Mouse (Mus musculus) CH12.LX (cell line): ENCODE measurements at regions not wholly inside any gene's neighbourhood (a gene's known extent, or its start where the extent isn't known, plus 50 kb on each side); places are given as distances from the start of the nearest gene placed in this dataset.

ENCODE experiments used
- DNase-seq: peaks from one replicate; pipeline ENCODE4 v3.0.0-alpha.2; 2013; ENCODE audit errors: extremely low read depth
- H3K27ac ChIP-seq: 2 replicates; pipeline ENCODE4 v1.5.1; 2012; ENCODE audit warnings: low read depth, mild to moderate bottlenecking, control low read depth, moderate library complexity; ENCODE audit not compliant: insufficient read depth
- H3K27me3 ChIP-seq: replicated peaks from 2 replicates; pipeline ENCODE3; 2012; ENCODE audit warnings: inconsistent platforms
- H3K36me3 ChIP-seq, 2 experiments: replicated peaks in 1 of 2; 2 replicates each; pipeline versions ENCODE3 to v1.6.1; 2012; ENCODE audit warnings: inconsistent platforms in 1 of 2, low read length in 1 of 2, mild to moderate bottlenecking in 1 of 2, mixed read lengths in 1 of 2, moderate library complexity in 1 of 2; ENCODE audit not compliant: control insufficient read depth in 1 of 2, insufficient read depth in 1 of 2
- H3K4me1 ChIP-seq, 2 experiments: 2 replicates each; pipeline ENCODE4 v1.6.1; 2012; ENCODE audit warnings: inconsistent platforms in 1 of 2, moderate library complexity in 1 of 2; ENCODE audit not compliant: insufficient read depth in 2 of 2, control insufficient read depth in 1 of 2
- H3K4me2 ChIP-seq: 2 replicates; pipeline ENCODE4 v1.6.1; 2012; ENCODE audit warnings: low read depth, mild to moderate bottlenecking, control low read depth; ENCODE audit not compliant: poor library complexity, insufficient read depth, severe bottlenecking
- H3K4me3 ChIP-seq, 3 experiments: fragments of 150-350 bp in 1 of 3; sonication (generic) in 1 of 3; replicated peaks in 1 of 3; 2 replicates each; pipeline versions ENCODE3 to v1.5.1; 2011 to 2012; ENCODE audit warnings: low read depth in 2 of 3, low read length in 2 of 3, mild to moderate bottlenecking in 2 of 3, moderate library complexity in 2 of 3, control low read depth in 1 of 3, improper control_type of control experiment in 1 of 3, inconsistent platforms in 1 of 3, mixed read lengths in 1 of 3; ENCODE audit not compliant: poor library complexity in 1 of 3
- H3K79me2 ChIP-seq: replicated peaks from 2 replicates; pipeline ENCODE4 v1.6.1; 2012; ENCODE audit warnings: mild to moderate bottlenecking, moderate library complexity; ENCODE audit not compliant: control insufficient read depth, poor library complexity, insufficient read depth, severe bottlenecking; ENCODE audit errors: extremely low read depth
- H3K9ac ChIP-seq: 2 replicates; pipeline ENCODE4 v1.6.1; 2012; ENCODE audit warnings: low read depth, mild to moderate bottlenecking, control low read depth, moderate library complexity; ENCODE audit not compliant: insufficient read depth
- H3K9me3 ChIP-seq: replicated peaks from 2 replicates; pipeline ENCODE3; 2012; ENCODE audit warnings: low read length, inconsistent platforms, mixed read lengths
- CTCF ChIP-seq, 2 experiments: IDR thresholded peaks in 1 of 2; conservative IDR thresholded peaks in 1 of 2; 2 replicates each; pipeline ENCODE4 v1.5.1; 2011 to 2012; ENCODE audit warnings: low read depth in 2 of 2, low read length in 2 of 2, improper control_type of control experiment in 1 of 2, inconsistent platforms in 1 of 2, mild to moderate bottlenecking in 1 of 2, moderate library complexity in 1 of 2
- EP300 ChIP-seq: IDR thresholded peaks from 2 replicates; pipeline ENCODE4 v1.6.1; 2011; ENCODE audit warnings: low read length, improper control_type of control experiment
- ETS1 ChIP-seq: conservative IDR thresholded peaks from 2 replicates; pipeline ENCODE4 v1.6.1; 2012; ENCODE audit warnings: low read depth, mild to moderate bottlenecking, inconsistent platforms, low read length, improper control_type of control experiment, moderate library complexity
- GABPA ChIP-seq: IDR thresholded peaks from 2 replicates; pipeline ENCODE4 v1.6.1; 2012; ENCODE audit warnings: low read depth, low read length, improper control_type of control experiment, inconsistent platforms; ENCODE audit not compliant: insufficient replicate concordance
- HCFC1 ChIP-seq: IDR thresholded peaks from 2 replicates; pipeline ENCODE4 v1.6.1; 2012; ENCODE audit warnings: low read depth, mild to moderate bottlenecking, inconsistent platforms, low read length, improper control_type of control experiment
- IRF4 ChIP-seq: IDR thresholded peaks from 2 replicates; pipeline ENCODE4 v1.6.1; 2014; ENCODE audit warnings: low read depth, mild to moderate bottlenecking, inconsistent platforms, low read length, improper control_type of control experiment
- JUN ChIP-seq: IDR thresholded peaks from 2 replicates; pipeline ENCODE4 v1.6.1; 2011; ENCODE audit warnings: low read depth, mild to moderate bottlenecking, low read length, improper control_type of control experiment, moderate library complexity; ENCODE audit not compliant: insufficient read depth
- MXI1 ChIP-seq: IDR thresholded peaks from 2 replicates; pipeline ENCODE4 v1.6.1; 2011; ENCODE audit warnings: mild to moderate bottlenecking, low read depth, low read length, improper control_type of control experiment
- NELFE ChIP-seq: IDR thresholded peaks from 2 replicates; pipeline ENCODE4 v1.6.1; 2011; ENCODE audit warnings: low read depth, low read length, improper control_type of control experiment
- POLR2A ChIP-seq: IDR thresholded peaks from 2 replicates; pipeline ENCODE4 v1.6.1; 2011; ENCODE audit warnings: low read depth, mild to moderate bottlenecking, improper control_type of control experiment, low read length
- RAD21 ChIP-seq: IDR thresholded peaks from 2 replicates; pipeline ENCODE4 v1.6.1; 2011; ENCODE audit warnings: low read depth, mild to moderate bottlenecking, low read length, improper control_type of control experiment, moderate library complexity
- SMC3 ChIP-seq: IDR thresholded peaks from 2 replicates; pipeline ENCODE4 v1.6.1; 2011; ENCODE audit warnings: low read depth, low read length, improper control_type of control experiment
- TCF12 ChIP-seq: IDR thresholded peaks from 2 replicates; pipeline ENCODE4 v1.6.1; 2014; ENCODE audit warnings: low read depth, mild to moderate bottlenecking, inconsistent platforms, low read length, improper control_type of control experiment
- USF1 ChIP-seq: IDR thresholded peaks from 2 replicates; pipeline ENCODE4 v1.6.1; 2014; ENCODE audit warnings: low read depth, mild to moderate bottlenecking, inconsistent platforms, low read length, improper control_type of control experiment
- USF2 ChIP-seq: conservative IDR thresholded peaks from 2 replicates; pipeline ENCODE4 v1.6.1; 2011; ENCODE audit warnings: low read depth, low read length, improper control_type of control experiment
- ZC3H11A ChIP-seq: IDR thresholded peaks from 2 replicates; pipeline ENCODE4 v1.6.1; 2012; ENCODE audit warnings: low read depth, mild to moderate bottlenecking, inconsistent platforms, low read length, improper control_type of control experiment
- ZKSCAN1 ChIP-seq: IDR thresholded peaks from 2 replicates; pipeline ENCODE4 v1.6.1; 2012; ENCODE audit warnings: low read depth, inconsistent platforms, low read length, improper control_type of control experiment, borderline replicate concordance
- ZMIZ1 ChIP-seq: IDR thresholded peaks from 2 replicates; pipeline ENCODE4 v1.6.1; 2012; ENCODE audit warnings: low read depth, mild to moderate bottlenecking, inconsistent platforms, low read length, improper control_type of control experiment
- dilution Hi-C: fragments of 300-500 bp; cut with MboI; formaldehyde crosslinking; loops from 2 replicates; pipeline ENCODE4 v1.14.3; 2020; ENCODE audit warnings: low sequenced_read_pairs; ENCODE audit not compliant: extremely low pct_unique_long_range_greater_than_20kb, extremely low pct_ligation_motif_present
- in situ Hi-C: fragments of 300-500 bp; cut with MboI; formaldehyde crosslinking; loops from 3 replicates; pipeline ENCODE4 v1.14.3; 2019; ENCODE audit warnings: low sequenced_read_pairs, low pct_ligation_motif_present, low pct_unique_long_range_greater_than_20kb, mixed read lengths

GRCm38 (mm10) chr13:97587088-97587487, 173.3 kb downstream of the Gm10260 start:
- H3K27ac ChIP-seq: no peak overlapping the region
- no peak overlapping the region for H3K4me2 ChIP-seq
- in situ Hi-C loops: no loop called here
- H3K4me3 ChIP-seq: no peak overlapping the region
- DNase-seq: peak; percentile 9
- H3K36me3 ChIP-seq: no peaks in the 10 kb centered on the region
- no peak overlapping the region for H3K9ac ChIP-seq
- H3K27me3 ChIP-seq: no peaks in the 10 kb centered on the region
- no peaks in the 10 kb centered on the region for H3K4me1 ChIP-seq
- no peak for TF ChIP-seq EP300
- no peak for TF ChIP-seq ZMIZ1
- peak; percentile 19; the same call in 1 of the 2 replicates for TF ChIP-seq SMC3
- TF ChIP-seq RAD21: peak; percentile 20
- no peak for TF ChIP-seq ETS1
- no peak for TF ChIP-seq USF2
- peak in 1 of 2 experiments; percentile 30; a peak in 2 of 4 replicates for TF ChIP-seq CTCF (conservative IDR thresholded peaks at IDR 0.05 in 1 of 2, IDR thresholded peaks at IDR 0.05 in 1 of 2; ENCODE audit: low read depth in 2 of 2, low read length in 2 of 2)
- no peak for TF ChIP-seq USF1
- TF ChIP-seq MXI1: no peak
- no peak for TF ChIP-seq JUN
- no peak for TF ChIP-seq ZC3H11A
- TF ChIP-seq TCF12: no peak
- TF ChIP-seq IRF4: no peak
- TF ChIP-seq POLR2A: no peak
- TF ChIP-seq GABPA: no peak
- TF ChIP-seq NELFE: no peak
- TF ChIP-seq ZKSCAN1: no peak
- TF ChIP-seq, all 38 proteins: peak for 3
- Histone ChIP-seq H3K9me3 (peaks cover 29% of the 10 kb centered on the region), H3K79me2 (no peaks in the 10 kb centered on the region)
- dilution Hi-C loops: no loop called here

- no peak for DNase-seq
- no peak overlapping the region for H3K27ac ChIP-seq
- no peaks in the 10 kb centered on the region for H3K79me2 ChIP-seq
- no peak overlapping the region for H3K4me2 ChIP-seq
- in situ Hi-C loops (no loop called here), dilution Hi-C loops (no loop called here)
- H3K27me3 ChIP-seq: no peaks in the 10 kb centered on the region
- peaks cover 31% of the 10 kb centered on the region for H3K9me3 ChIP-seq
- no peaks in the 10 kb centered on the region for H3K4me1 ChIP-seq
- H3K4me3 ChIP-seq: no peak overlapping the region
- no peak for TF ChIP-seq HCFC1
- H3K9ac ChIP-seq: no peak overlapping the region
- no peaks in the 10 kb centered on the region for H3K36me3 ChIP-seq
These were observed 176.4 kb downstream of the Gm10260 start for GRCm38 (mm10) chr13:97584045-97584444.
